Mouse (Mus musculus) neural tube, embryonic 13.5 days (tissue): ENCODE measurements around the gene Rhot2. TPM values are rescaled to one million over a fixed set of nuclear protein-coding genes. Genes with fewer than 3 reads are reported as not detected.

Source experiments
- ATAC-seq: fragments of 200-750 bp; cut with Nextera tagmentation; 2 replicates; pipeline ENCODE4 v1.8.0; 2017; ENCODE audit warnings: low read depth, mild to moderate bottlenecking, moderate TSS enrichment, moderate library complexity
- H3K27ac ChIP-seq: fragments of 300-500 bp; sonication (generic); replicated peaks from 2 replicates; pipeline ENCODE4 v1.5.1; 2015; ENCODE audit warnings: moderate library complexity, mild to moderate bottlenecking, inconsistent platforms
- H3K27me3 ChIP-seq: fragments of 300-500 bp; sonication (generic); 2 replicates; pipeline ENCODE4 v1.6.1; 2015; ENCODE audit warnings: mild to moderate bottlenecking, inconsistent platforms
- H3K36me3 ChIP-seq: fragments of 300-500 bp; sonication (generic); 2 replicates; pipeline ENCODE4 v1.6.1; 2015; ENCODE audit warnings: mild to moderate bottlenecking, inconsistent platforms
- H3K4me1 ChIP-seq: fragments of 300-500 bp; sonication (generic); replicated peaks from 2 replicates; pipeline ENCODE4 v1.6.1; 2015; ENCODE audit warnings: inconsistent platforms
- H3K4me2 ChIP-seq: fragments of 300-500 bp; sonication (generic); 2 replicates; pipeline ENCODE4 v1.6.1; 2015; ENCODE audit warnings: inconsistent platforms, mild to moderate bottlenecking, moderate library complexity
- H3K4me3 ChIP-seq: fragments of 300-500 bp; sonication (generic); 2 replicates; pipeline ENCODE4 v1.5.1; 2015; ENCODE audit warnings: mild to moderate bottlenecking, inconsistent platforms
- H3K9ac ChIP-seq: fragments of 300-500 bp; sonication (generic); 2 replicates; pipeline ENCODE4 v1.6.1; 2015; ENCODE audit warnings: moderate library complexity, mild to moderate bottlenecking, inconsistent platforms
- H3K9me3 ChIP-seq: fragments of 300-500 bp; sonication (generic); 2 replicates; pipeline ENCODE4 v1.6.1; 2016; ENCODE audit warnings: inconsistent platforms
- WGBS: fragments of 180-500 bp; shearing (Covaris S2); methylation state at CpG from one replicate; pipeline ENCODE4 v1.1.7; 2015; 5-methylcytosine and 5-hydroxymethylcytosine counted together
- polyA plus RNA-seq: library from polyadenylated mRNA; unstranded; fragments of >200 nt; fragmentation: Nextera tagmentation; extraction: Ambion mirVana; gene quantifications from 2 replicates; pipeline ENCODE4 v1.2.1, GENCODE M21; 2015

Rhot2 gene
- polyA plus RNA-seq, 1 experiment from 2014 or later = 15.4 TPM

DNA sequence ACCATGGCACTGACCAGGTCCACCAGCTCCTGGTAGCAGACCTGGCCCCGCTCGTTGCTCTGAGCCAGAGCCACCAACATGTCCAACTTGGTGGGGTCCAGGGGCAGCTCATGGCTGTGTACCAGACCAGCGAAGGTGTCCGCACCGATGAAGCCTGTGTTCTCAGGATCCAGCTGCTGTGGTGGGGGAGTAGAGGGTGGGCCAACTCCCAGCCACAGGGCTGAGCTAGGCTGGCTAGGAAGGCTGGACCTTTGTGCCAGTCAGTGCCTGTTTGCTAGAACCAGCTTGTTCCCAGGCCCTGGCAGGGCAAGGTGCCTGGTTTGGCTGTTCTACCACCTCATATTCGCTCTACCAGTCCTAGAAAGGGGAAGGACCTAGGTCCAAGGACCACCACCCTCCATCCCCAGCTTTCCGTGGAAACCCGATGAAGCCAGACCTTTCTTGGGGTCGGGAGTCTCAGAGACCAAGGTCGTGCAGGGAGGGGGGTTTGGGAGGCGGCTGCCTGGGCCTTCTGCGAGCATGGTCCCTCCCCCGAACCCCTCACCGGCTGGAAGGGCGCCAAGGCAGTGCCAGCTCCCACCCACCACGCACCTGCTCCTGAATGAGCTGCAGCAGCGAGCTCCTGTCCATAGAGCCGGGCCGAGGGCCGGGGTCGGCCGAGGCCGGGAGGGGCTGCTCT is 8.1 kb downstream of the Rhot2 start:
- Histone ChIP-seq H3K9ac (peak overlapping the region; percentile 87), H3K4me1 (peaks cover 64% of the 10 kb centered on the region), H3K9me3 (no peaks in the 10 kb centered on the region), H3K36me3 (peaks cover 47% of the 10 kb centered on the region), H3K27me3 (no peaks in the 10 kb centered on the region), H3K4me3 (peak overlapping the region; percentile 48), H3K4me2 (peak overlapping the region; percentile 98), H3K27ac (peak overlapping the region; percentile 84)
- no peak for ATAC-seq
- WGBS = 21% methylated on average over 23 of the region's 23 CpGs

DNA sequence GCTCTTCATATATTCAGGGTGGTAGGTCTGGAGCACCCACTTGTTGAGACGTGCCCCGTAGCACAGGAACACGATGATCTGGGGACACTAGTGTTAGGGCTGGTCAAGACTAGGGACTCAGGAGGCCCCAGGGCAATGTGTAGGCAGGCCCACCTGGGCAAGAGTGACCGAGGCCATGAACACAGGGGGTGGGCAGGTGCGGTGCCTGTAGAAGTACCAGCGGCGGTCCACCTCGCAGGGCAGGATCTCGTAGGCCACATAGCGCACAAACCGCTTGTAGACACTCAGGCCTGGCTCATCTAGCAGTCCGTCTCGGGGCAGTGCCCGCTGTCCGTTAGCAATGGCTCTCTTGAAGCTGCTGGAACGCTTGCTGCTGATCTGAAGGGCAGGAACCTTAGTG is 8.8 kb downstream of the Rhot2 start:
- Histone ChIP-seq H3K4me2 (peak overlapping the region; percentile 98), H3K9me3 (no peaks in the 10 kb centered on the region), H3K4me3 (peak overlapping the region; percentile 48; the same call in 1 of the 2 replicates), H3K27ac (no peak overlapping the region), H3K9ac (peak overlapping the region; percentile 87), H3K27me3 (no peaks in the 10 kb centered on the region), H3K4me1 (peaks cover 71% of the 10 kb centered on the region), H3K36me3 (peaks cover 47% of the 10 kb centered on the region)
- no peak for ATAC-seq
- 94% methylated on average over 16 of the region's 16 CpGs for WGBS

GRCm38 (mm10) chr17:25835301-25835700 is 9.3 kb downstream of the Rhot2 start:
- no peak overlapping the region for H3K27ac ChIP-seq
- no peaks in the 10 kb centered on the region for H3K27me3 ChIP-seq
- peak overlapping the region; percentile 98 for H3K4me2 ChIP-seq
- H3K4me1 ChIP-seq = peaks cover 76% of the 10 kb centered on the region
- H3K9ac ChIP-seq = peak overlapping the region; percentile 76; the same call in 1 of the 2 replicates
- 0 out of 2 replicates have a peak overlapping the region, but pooled peaks have one; percentile 76 for H3K4me3 ChIP-seq
- H3K36me3 ChIP-seq = peaks cover 47% of the 10 kb centered on the region
- no peaks in the 10 kb centered on the region for H3K9me3 ChIP-seq
- WGBS = 95% methylated on average over 7 of the region's 7 CpGs
- ATAC-seq = no peak

- Histone ChIP-seq H3K27ac (peak overlapping the region; percentile 94; the same call in 1 of the 2 replicates), H3K9ac (peak overlapping the region; percentile 76), H3K27me3 (no peaks in the 10 kb centered on the region), H3K36me3 (peaks cover 47% of the 10 kb centered on the region), H3K4me2 (peak overlapping the region; percentile 98), H3K4me3 (peak overlapping the region; percentile 76), H3K9me3 (no peaks in the 10 kb centered on the region), H3K4me1 (peaks cover 82% of the 10 kb centered on the region)
- WGBS = 92% methylated on average over 12 of the region's 12 CpGs
- ATAC-seq = no peak
Measured at GRCm38 (mm10) chr17:25834595-25835222, 9.9 kb downstream of the Rhot2 start.

GRCm38 (mm10) chr17:25833961-25834594 is 10.6 kb downstream of the Rhot2 start:
- Histone ChIP-seq H3K36me3 (peaks cover 41% of the 10 kb centered on the region), H3K4me3 (peak overlapping the region; percentile 76), H3K4me1 (peaks cover 87% of the 10 kb centered on the region), H3K4me2 (peak overlapping the region; percentile 98), H3K27ac (peak overlapping the region; percentile 94), H3K9ac (peak overlapping the region; percentile 76), H3K9me3 (no peaks in the 10 kb centered on the region), H3K27me3 (no peaks in the 10 kb centered on the region)
- ATAC-seq = no peak
- WGBS = 55% methylated on average over 6 of the region's 6 CpGs

DNA sequence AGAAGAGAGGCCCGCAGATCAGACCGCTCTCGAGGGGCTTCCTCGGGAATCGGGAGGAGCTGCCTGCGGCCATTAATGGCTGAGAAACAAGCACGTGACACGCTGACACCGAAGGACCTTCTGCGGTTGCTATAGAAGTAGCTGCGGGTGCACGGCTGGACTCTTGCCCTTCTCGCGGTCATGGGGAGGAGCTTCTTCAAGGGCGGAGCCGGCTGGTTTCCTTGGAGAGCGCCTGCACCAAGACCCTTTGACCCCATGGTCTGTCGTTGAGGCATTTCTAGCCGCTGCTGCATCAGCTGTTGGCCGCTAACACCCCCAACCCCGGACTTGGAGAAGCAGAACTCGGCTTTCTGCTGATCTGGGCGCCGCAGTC is 11.4 kb downstream of the Rhot2 start, which contains the start of gene Stub1:
Gene Stub1 (minus strand): TSS at position 114 of the 373 bp plus-strand sequence.
- Histone ChIP-seq H3K36me3 (peaks cover 37% of the 10 kb centered on the region), H3K4me1 (peaks cover 84% of the 10 kb centered on the region), H3K9ac (peak within 1 kb of the TSS; percentile 85), H3K9me3 (no peaks in the 10 kb centered on the region), H3K4me3 (peak within 1 kb of the TSS; percentile 76), H3K27ac (peak within 1 kb of the TSS; percentile 94), H3K4me2 (peak within 1 kb of the TSS; percentile 98), H3K27me3 (no peaks in the 10 kb centered on the region)
- ATAC-seq = peak; percentile 54
- under 1% methylated on average over 24 of the region's 24 CpGs for WGBS

DNA sequence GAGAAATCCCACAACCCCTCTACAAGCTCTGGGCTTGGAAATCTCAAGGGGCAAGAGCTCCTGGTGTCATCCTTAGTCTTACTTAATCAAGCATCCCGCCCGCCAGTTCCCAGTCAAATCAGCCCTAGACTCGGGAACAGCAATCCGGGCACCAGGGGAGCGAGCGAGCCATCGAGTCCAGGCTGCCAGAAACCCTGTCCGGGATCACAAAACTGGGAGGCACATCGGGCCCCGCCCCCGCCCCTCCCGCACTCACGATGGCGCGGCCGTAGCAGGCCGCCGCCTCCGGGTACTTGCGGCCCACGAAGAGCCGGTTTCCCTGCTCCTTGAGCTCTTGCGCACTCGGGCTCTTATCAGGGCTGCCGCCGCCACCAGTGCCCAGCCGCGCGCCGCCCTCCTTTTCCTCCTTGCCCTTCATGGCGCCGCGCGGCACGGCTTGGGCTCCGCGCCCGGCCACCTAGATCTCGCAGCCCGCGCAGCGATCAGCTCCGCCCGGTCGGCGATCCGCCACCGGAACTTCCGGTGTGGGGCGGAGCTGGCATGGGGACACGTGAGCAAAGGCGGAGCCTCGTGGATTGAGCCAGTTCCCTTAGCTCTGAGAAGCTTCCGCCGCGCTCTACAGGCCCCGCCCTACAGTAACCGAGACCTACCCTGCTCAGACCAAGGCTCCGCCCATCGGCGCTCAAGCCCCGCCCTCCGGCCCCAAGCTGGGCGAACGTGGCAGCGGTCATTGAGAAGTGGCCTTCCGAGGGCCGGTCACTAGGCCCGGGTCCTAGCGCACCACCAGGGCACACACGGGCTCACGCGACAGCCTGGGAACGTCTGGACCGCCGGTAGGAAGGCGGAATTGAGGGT is 12.0 kb downstream of the Rhot2 start:
- peak; percentile 91 for ATAC-seq
- no peaks in the 10 kb centered on the region for H3K9me3 ChIP-seq
- H3K4me3 ChIP-seq = peak overlapping the region; percentile 76
- H3K27ac ChIP-seq = peak overlapping the region; percentile 94
- WGBS = under 1% methylated on average over 77 of the region's 77 CpGs
- H3K36me3 ChIP-seq = peaks cover 38% of the 10 kb centered on the region
- H3K4me2 ChIP-seq = peak overlapping the region; percentile 98
- peaks cover 84% of the 10 kb centered on the region for H3K4me1 ChIP-seq
- peak overlapping the region; percentile 85 for H3K9ac ChIP-seq
- H3K27me3 ChIP-seq = no peaks in the 10 kb centered on the region

GRCm38 (mm10) chr17:25831451-25832281 is 13.0 kb downstream of the Rhot2 start:
- H3K4me2 ChIP-seq = peak overlapping the region; percentile 98
- WGBS = 62% methylated on average over 21 of the region's 21 CpGs
- H3K4me3 ChIP-seq = peak overlapping the region; percentile 76
- peaks cover 84% of the 10 kb centered on the region for H3K4me1 ChIP-seq
- H3K27me3 ChIP-seq = no peaks in the 10 kb centered on the region
- H3K9me3 ChIP-seq = no peaks in the 10 kb centered on the region
- ATAC-seq = no peak
- peaks cover 48% of the 10 kb centered on the region for H3K36me3 ChIP-seq
- H3K9ac ChIP-seq = peak overlapping the region; percentile 85
- peak overlapping the region; percentile 94 for H3K27ac ChIP-seq

- ATAC-seq = no peak
- Histone ChIP-seq H3K9ac (peak overlapping the region; percentile 85; the same call in 1 of the 2 replicates), H3K36me3 (peaks cover 56% of the 10 kb centered on the region), H3K27me3 (no peaks in the 10 kb centered on the region), H3K27ac (no peak overlapping the region), H3K9me3 (no peaks in the 10 kb centered on the region), H3K4me2 (peak overlapping the region; percentile 98), H3K4me1 (peaks cover 84% of the 10 kb centered on the region), H3K4me3 (peak overlapping the region; percentile 76)
- WGBS = 86% methylated on average over 14 of the region's 14 CpGs
Measured at GRCm38 (mm10) chr17:25830806-25831431, 13.7 kb downstream of the Rhot2 start.

GRCm38 (mm10) chr17:25830200-25830753 is 14.4 kb downstream of the Rhot2 start:
- Histone ChIP-seq H3K9me3 (no peaks in the 10 kb centered on the region), H3K4me3 (peak overlapping the region; percentile 76), H3K9ac (peak overlapping the region; percentile 89), H3K4me2 (peak overlapping the region; percentile 98), H3K4me1 (peaks cover 84% of the 10 kb centered on the region), H3K27me3 (no peaks in the 10 kb centered on the region), H3K27ac (no peak overlapping the region), H3K36me3 (peaks cover 55% of the 10 kb centered on the region)
- ATAC-seq = no peak
- 88% methylated on average over 4 of the region's 4 CpGs for WGBS
